Mouse (Mus musculus): ENCODE measurements around the gene Dgcr6.

- no peak for TF ChIP-seq POLR2A (IDR thresholded peaks at IDR 0.05; ENCODE audit: extremely low read depth, insufficient read depth, low read length)
- no peak for TF ChIP-seq CTCF (IDR thresholded peaks at IDR 0.05; ENCODE audit: low read depth, low read length)
Observed at GRCm38 (mm10) chr16:18059243-18059642, 6.6 kb downstream of the Dgcr6 start.
